Mouse (Mus musculus) midbrain, embryonic 11.5 days (tissue): ENCODE measurements around the gene Fat3. TPM values are rescaled to one million over a fixed set of nuclear protein-coding genes. Genes with fewer than 3 reads are reported as not detected.

Experiments
- ATAC-seq: fragments of 200-750 bp; cut with Nextera tagmentation; 2 replicates; pipeline ENCODE4 v1.8.0; 2017; ENCODE audit warnings: moderate TSS enrichment, moderate library complexity; ENCODE audit not compliant: low FRiP score
- DNase-seq: peaks from one replicate; pipeline ENCODE4 v3.0.0; 2015; ENCODE audit warnings: low spot score; ENCODE audit errors: missing footprints
- H3K27ac ChIP-seq: fragments of 300-500 bp; sonication (generic); 2 replicates; pipeline ENCODE4 v1.5.1; 2014; ENCODE audit warnings: low read depth, low read length
- H3K27me3 ChIP-seq: fragments of 300-500 bp; sonication (generic); 2 replicates; pipeline ENCODE4 v1.6.1; 2014; ENCODE audit warnings: mild to moderate bottlenecking, low read length, moderate library complexity, mixed read lengths; ENCODE audit not compliant: control insufficient read depth, insufficient read depth
- H3K36me3 ChIP-seq: fragments of 300-500 bp; sonication (generic); 2 replicates; pipeline ENCODE4 v1.6.1; 2014; ENCODE audit warnings: mild to moderate bottlenecking, low read length, moderate library complexity, mixed read lengths; ENCODE audit not compliant: control insufficient read depth, insufficient read depth
- H3K4me1 ChIP-seq: fragments of 300-500 bp; sonication (generic); 2 replicates; pipeline ENCODE4 v1.6.1; 2014; ENCODE audit warnings: low read length; ENCODE audit not compliant: control insufficient read depth, insufficient read depth
- H3K4me2 ChIP-seq: fragments of 300-500 bp; sonication (generic); 2 replicates; pipeline ENCODE4 v1.6.1; 2014; ENCODE audit warnings: mild to moderate bottlenecking, moderate library complexity
- H3K4me3 ChIP-seq: fragments of 300-500 bp; sonication (generic); 2 replicates; pipeline ENCODE4 v1.5.1; 2014; ENCODE audit warnings: low read depth, low read length
- H3K9ac ChIP-seq: fragments of 300-500 bp; sonication (generic); 2 replicates; pipeline ENCODE4 v1.6.1; 2014; ENCODE audit warnings: low read length
- H3K9me3 ChIP-seq: fragments of 300-500 bp; sonication (generic); 2 replicates; pipeline ENCODE4 v1.6.1; 2016; ENCODE audit warnings: low read length; ENCODE audit not compliant: control insufficient read depth
- WGBS: fragments of 180-500 bp; shearing (Covaris S2); extraction: QIAGEN DNeasy Blood & Tissue Kit; methylation state at CpG from one replicate; pipeline ENCODE4 v1.1.7; 2014; 5-methylcytosine and 5-hydroxymethylcytosine counted together
- polyA plus RNA-seq: library from polyadenylated mRNA; unstranded; fragments of >200 nt; fragmentation: Nextera tagmentation; extraction: Ambion mirVana; gene quantifications from 2 replicates; pipeline ENCODE4 v1.2.1, GENCODE M21; 2014

Fat3 gene
- polyA plus RNA-seq, 1 experiment from 2014 or later: 13.5 TPM

DNA sequence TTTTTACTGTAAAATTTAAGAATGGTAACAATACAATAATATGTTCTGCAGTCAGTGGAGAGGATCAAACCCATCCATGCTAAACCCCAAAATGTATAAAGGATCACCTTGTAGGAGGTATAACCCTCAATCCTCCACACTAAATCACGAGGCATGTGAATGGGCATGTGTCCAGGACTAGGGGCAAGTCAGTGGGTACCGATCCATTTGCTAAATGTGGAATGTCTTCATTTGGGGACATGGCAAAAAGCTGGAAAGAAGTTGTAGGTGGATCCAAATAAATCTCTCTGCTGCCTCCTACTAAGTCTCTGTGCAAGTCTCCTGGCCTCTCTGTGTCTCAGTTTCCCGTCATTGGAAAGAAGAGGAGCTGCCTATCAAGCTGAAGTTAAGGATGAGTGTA is 39.6 kb downstream of the Fat3 start:
- H3K36me3 ChIP-seq: no peaks in the 10 kb centered on the region
- no peaks in the 10 kb centered on the region for H3K4me1 ChIP-seq
- no peaks in the 10 kb centered on the region for H3K27me3 ChIP-seq
- no peak for ATAC-seq
- no peak overlapping the region for H3K4me3 ChIP-seq
- 90% methylated on average over 3 of the region's 3 CpGs for WGBS
- H3K9me3 ChIP-seq: no peaks in the 10 kb centered on the region
- DNase-seq: no peak
- no peak overlapping the region for H3K27ac ChIP-seq
- H3K4me2 ChIP-seq: no peak overlapping the region
- no peak overlapping the region for H3K9ac ChIP-seq

DNA sequence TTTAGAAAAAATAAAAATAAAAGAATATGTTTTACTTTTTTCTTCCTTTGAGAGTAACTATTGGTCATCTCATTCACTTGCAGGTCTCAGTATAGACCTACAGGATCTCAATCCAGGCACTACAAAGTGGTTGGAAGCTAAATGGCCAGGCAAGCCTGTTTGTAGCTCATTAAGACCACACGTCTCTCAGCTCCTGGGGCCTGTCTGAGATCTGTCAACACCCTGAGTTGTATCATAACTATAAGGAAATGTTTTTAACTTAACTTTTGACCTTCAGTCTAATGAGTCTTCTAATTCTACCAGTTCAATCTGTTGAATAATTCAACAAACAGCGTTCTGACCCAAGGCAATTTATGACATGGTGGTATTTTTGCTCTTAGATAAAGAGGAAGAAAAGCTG is 40.5 kb downstream of the Fat3 start:
- DNase-seq (peak; percentile 59), ATAC-seq (no peak)
- Histone ChIP-seq H3K27me3 (no peaks in the 10 kb centered on the region), H3K4me2 (no peak overlapping the region), H3K4me1 (no peaks in the 10 kb centered on the region), H3K9ac (no peak overlapping the region), H3K9me3 (no peaks in the 10 kb centered on the region), H3K36me3 (no peaks in the 10 kb centered on the region), H3K27ac (no peak overlapping the region), H3K4me3 (no peak overlapping the region)
- 82% methylated on average over 2 of the region's 2 CpGs for WGBS

DNA sequence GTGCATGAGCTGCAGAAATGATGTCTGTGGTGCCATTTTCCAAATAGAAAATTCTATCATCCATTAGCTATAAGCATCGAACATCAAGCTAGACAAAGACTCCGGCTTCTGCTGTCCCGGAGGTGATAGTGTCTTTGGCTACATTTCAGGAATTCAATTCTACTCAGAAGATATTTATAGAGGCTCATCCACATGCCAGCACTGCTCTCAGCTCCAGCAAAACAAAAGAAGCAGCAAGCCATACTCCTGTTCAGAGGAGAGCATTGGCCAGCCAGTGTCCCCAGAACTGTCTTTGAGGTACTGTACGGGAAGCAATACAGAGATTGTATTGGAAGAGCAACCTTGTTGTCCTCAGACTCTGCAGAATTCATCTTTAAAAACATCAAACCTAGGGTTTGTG is 59.2 kb downstream of the Fat3 start:
- Histone ChIP-seq H3K4me2 (no peak overlapping the region), H3K36me3 (no peaks in the 10 kb centered on the region), H3K4me1 (peaks cover 35% of the 10 kb centered on the region), H3K27ac (no peak overlapping the region), H3K4me3 (no peak overlapping the region), H3K9ac (no peak overlapping the region), H3K9me3 (no peaks in the 10 kb centered on the region), H3K27me3 (no peaks in the 10 kb centered on the region)
- ATAC-seq (no peak), DNase-seq (no peak)
- 88% methylated on average over 4 of the region's 4 CpGs for WGBS

DNA sequence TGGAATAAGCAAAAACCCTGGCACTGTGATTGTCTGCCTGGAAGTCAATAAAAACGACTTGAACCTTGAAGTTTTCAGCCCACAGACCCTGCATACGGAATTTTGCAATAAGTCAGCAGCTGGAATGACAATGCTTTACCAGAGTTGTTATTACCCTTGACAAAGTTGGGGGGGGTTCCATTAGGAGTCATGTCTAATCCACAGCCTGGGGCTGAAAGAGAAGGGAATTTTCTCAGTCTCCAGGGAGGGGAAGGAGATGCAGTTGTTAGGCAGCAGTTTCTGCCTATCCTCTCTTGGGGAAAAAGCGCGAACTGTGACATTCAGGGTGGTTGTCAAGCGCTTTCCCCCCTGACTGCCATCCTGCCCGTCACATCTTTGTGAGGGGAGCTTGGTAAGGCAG is 60.4 kb downstream of the Fat3 start:
- Histone ChIP-seq H3K4me1 (peaks cover 39% of the 10 kb centered on the region), H3K4me2 (no peak overlapping the region)
- WGBS: 38% methylated on average over 6 of the region's 6 CpGs

DNA sequence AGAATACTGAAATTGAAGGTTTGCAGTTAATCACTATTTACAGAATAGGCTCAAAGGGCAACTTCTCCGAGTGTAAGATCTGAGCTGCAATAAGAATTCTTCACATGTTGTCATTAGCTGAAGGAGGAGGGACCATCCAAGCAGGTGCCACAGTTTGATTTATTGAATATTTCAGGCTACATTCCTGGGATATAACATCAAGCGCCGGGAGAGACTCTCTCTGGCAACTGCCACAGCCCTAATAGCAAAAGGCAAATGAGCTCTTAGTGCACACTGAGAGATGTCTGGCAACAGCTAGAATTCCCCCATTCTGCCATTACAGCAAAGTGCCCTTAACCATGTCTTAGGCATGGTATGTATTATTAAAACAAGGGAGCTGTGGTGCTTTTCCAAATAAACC is 61.1 kb downstream of the Fat3 start:
- no peak for ATAC-seq
- H3K4me1 ChIP-seq: peaks cover 39% of the 10 kb centered on the region
- H3K9me3 ChIP-seq: no peaks in the 10 kb centered on the region
- 0 out of 2 replicates have a peak overlapping the region, but pooled peaks have one; percentile 5 for H3K27ac ChIP-seq
- peak; percentile 87 for DNase-seq
- no peak overlapping the region for H3K4me2 ChIP-seq
- H3K27me3 ChIP-seq: no peaks in the 10 kb centered on the region
- no peak overlapping the region for H3K9ac ChIP-seq
- 71% methylated on average over 3 of the region's 3 CpGs for WGBS
- H3K4me3 ChIP-seq: no peak overlapping the region
- H3K36me3 ChIP-seq: no peaks in the 10 kb centered on the region

More for the DNA sequence above, 60.4 kb downstream of the Fat3 start:
- no peaks in the 10 kb centered on the region for H3K9me3 ChIP-seq
- ATAC-seq (0 out of 2 replicates have a peak, but pooled peaks have one; percentile 14), DNase-seq (peak; percentile 87)
- H3K4me3 ChIP-seq: no peak overlapping the region
- H3K27me3 ChIP-seq: no peaks in the 10 kb centered on the region
- H3K36me3 ChIP-seq: no peaks in the 10 kb centered on the region
- H3K9ac ChIP-seq: peak overlapping the region; percentile 14; the same call in 1 of the 2 replicates
- peak overlapping the region; percentile 56; the same call in 1 of the 2 replicates for H3K27ac ChIP-seq

DNA sequence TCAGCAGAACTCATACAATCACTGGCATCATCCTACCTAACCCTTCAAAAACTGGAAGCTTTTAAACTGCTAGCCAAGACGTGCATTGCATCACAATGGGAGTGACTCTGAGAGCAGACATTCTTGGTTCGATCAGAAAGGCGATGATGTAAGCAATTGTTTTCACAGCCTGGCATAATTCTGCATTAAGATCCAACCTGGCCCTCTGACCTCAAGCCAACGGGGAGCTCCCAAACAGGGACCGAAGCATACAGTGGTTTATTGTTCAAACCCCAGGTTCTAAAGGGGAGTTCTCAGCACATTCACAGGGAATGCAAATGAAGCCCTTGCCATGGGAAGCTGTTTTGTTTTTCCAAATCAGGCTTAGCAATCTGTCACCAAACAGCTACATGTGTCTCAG is 63.3 kb downstream of the Fat3 start:
- Histone ChIP-seq H3K4me2 (no peak overlapping the region), H3K9ac (no peak overlapping the region), H3K4me3 (no peak overlapping the region), H3K27me3 (no peaks in the 10 kb centered on the region), H3K9me3 (no peaks in the 10 kb centered on the region), H3K36me3 (no peaks in the 10 kb centered on the region), H3K27ac (peak overlapping the region; percentile 80), H3K4me1 (peaks cover 39% of the 10 kb centered on the region)
- 4% methylated on average over 5 of the region's 5 CpGs for WGBS
- peak; percentile 91 for DNase-seq
- peak; percentile 85 for ATAC-seq

DNA sequence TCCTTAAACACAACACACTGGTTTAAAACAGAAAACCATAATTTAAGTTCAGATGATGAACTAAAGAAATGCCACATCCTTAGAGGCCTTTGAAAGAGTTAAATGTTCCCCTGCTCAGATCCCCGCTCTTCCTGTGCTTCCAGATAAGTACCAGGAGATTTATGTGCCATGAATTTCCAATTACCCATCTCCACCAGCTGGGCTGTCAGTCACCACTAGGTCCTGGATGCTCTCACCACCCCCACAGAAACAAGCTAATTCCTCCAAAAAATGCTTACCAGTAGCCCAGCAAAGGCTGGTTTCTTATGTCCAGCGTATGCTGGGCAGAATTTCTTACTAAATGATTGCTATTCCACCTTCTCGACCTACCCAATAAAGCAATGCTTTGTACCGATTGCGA is 72.5 kb downstream of the Fat3 start:
- WGBS: 70% methylated on average over 5 of the region's 5 CpGs
- H3K9me3 ChIP-seq: no peaks in the 10 kb centered on the region

DNA sequence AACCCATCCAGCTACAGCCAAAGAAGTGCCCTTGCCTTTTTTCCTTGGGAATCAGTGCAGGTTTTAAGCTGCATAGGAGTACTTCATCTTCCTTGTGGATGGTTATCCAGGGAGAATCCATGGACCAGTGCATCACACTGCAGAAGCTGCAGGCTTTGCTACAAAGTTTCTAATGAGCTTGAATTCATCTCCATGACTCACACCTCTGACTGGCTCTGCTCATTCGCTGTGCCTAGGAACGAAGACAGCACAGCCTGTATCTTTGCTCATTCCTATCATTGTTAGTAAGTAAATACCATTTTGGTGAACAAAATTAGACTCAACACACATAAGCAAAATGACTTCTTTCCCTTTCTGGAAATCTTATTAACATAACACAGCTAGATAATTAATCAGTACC is 78.4 kb downstream of the Fat3 start:
- 82% methylated on average over 2 of the region's 2 CpGs for WGBS
- Histone ChIP-seq H3K4me2 (no peak overlapping the region), H3K36me3 (no peaks in the 10 kb centered on the region), H3K9me3 (no peaks in the 10 kb centered on the region), H3K4me3 (no peak overlapping the region), H3K4me1 (no peaks in the 10 kb centered on the region), H3K9ac (no peak overlapping the region), H3K27ac (no peak overlapping the region), H3K27me3 (no peaks in the 10 kb centered on the region)
- DNase-seq: no peak
- ATAC-seq: no peak

More for the DNA sequence above, 72.5 kb downstream of the Fat3 start:
- no peak overlapping the region for H3K9ac ChIP-seq
- H3K27me3 ChIP-seq: no peaks in the 10 kb centered on the region
- H3K4me1 ChIP-seq: peaks cover 8% of the 10 kb centered on the region
- no peaks in the 10 kb centered on the region for H3K36me3 ChIP-seq
- ATAC-seq (peak; percentile 84), DNase-seq (no peak)
- H3K4me3 ChIP-seq: no peak overlapping the region
- no peak overlapping the region for H3K4me2 ChIP-seq
- peak overlapping the region; percentile 59; the same call in 1 of the 2 replicates for H3K27ac ChIP-seq

DNA sequence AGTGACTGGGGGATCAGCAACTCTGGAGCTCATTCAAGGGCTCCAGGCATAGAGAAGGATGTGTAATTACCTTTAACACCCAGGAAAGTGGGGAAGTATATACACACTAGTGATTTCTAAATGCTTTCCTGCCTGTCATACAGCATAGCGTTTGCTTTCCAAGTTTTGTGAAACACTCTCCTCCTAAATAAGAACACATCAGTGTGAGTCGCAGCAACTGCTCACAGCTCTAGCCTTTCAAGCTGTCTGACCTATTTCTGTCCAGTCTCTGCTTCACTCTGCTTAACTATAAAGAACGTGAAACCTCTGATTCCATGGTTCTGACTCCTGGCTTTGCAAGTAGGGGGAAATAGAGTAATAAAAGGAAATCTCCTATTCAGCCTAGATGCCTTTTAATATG is 98.3 kb downstream of the Fat3 start:
- no peak for ATAC-seq
- 74% methylated on average over 3 of the region's 3 CpGs for WGBS
- Histone ChIP-seq H3K4me3 (no peak overlapping the region), H3K4me1 (peaks cover 37% of the 10 kb centered on the region), H3K4me2 (no peak overlapping the region), H3K36me3 (no peaks in the 10 kb centered on the region), H3K9me3 (no peaks in the 10 kb centered on the region), H3K9ac (no peak overlapping the region), H3K27ac (no peak overlapping the region), H3K27me3 (no peaks in the 10 kb centered on the region)
- DNase-seq: no peak
